Mouse (Mus musculus) splenic B cell, adult 2 months (primary cell): ENCODE results near the gene Zfp30.

Source experiments
- DNase-seq: peaks from one replicate; pipeline ENCODE4 v3.0.0-alpha.2; 2011; ENCODE audit warnings: low read depth, low spot score
- H3K27me3 ChIP-seq: 2 replicates; pipeline ENCODE4 v1.6.1; 2012; ENCODE audit warnings: mild to moderate bottlenecking, low read length, moderate library complexity, mixed read lengths; ENCODE audit not compliant: control insufficient read depth, poor library complexity, insufficient read depth, severe bottlenecking
- H3K36me3 ChIP-seq: 2 replicates; pipeline ENCODE4 v1.6.1; 2012; ENCODE audit warnings: mild to moderate bottlenecking, low read length, moderate library complexity, mixed read lengths; ENCODE audit not compliant: control insufficient read depth, poor library complexity, insufficient read depth, severe bottlenecking

Gene Zfp30

GRCm38 (mm10) chr7:29783871-29784551 is at the start of gene Zfp30:
Gene Zfp30, plus strand, starts transcription at chr7:29783998.
- H3K36me3 ChIP-seq = no peaks in the 10 kb centered on the region
- peak; percentile 75 for DNase-seq

GRCm38 (mm10) chr7:29742258-29742657 is 41.5 kb upstream of the Zfp30 start:
- no peak for DNase-seq

More at GRCm38 (mm10) chr7:29783871-29784551, at the start of gene Zfp30:
- no peaks in the 10 kb centered on the region for H3K27me3 ChIP-seq

DNA sequence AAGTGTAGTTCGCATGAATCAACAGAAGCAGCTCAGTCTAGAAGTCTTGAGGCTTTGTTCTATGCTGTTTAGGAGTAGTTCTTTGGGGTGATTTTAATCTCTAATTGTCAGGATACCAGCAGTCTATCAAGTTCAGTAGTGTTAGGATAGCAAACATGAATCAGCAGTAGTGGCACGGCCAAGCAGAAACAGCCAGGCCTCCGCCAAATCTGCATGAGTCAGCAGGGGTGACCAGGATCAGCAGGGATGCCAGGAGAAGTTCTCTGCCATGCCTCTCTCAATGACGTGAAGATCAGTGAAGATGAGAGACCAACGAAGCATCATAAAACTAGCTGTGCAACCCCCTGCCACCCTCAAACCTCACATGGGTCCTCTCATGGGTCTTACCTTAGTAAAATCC is 23.3 kb upstream of the Zfp30 start:
- peaks cover 2% of the 10 kb centered on the region; the same call in 1 of the 2 replicates for H3K36me3 ChIP-seq
- no peaks in the 10 kb centered on the region for H3K27me3 ChIP-seq
- DNase-seq = no peak

More at GRCm38 (mm10) chr7:29742258-29742657, 41.5 kb upstream of the Zfp30 start:
- no peaks in the 10 kb centered on the region for H3K36me3 ChIP-seq
- no peaks in the 10 kb centered on the region for H3K27me3 ChIP-seq

DNA sequence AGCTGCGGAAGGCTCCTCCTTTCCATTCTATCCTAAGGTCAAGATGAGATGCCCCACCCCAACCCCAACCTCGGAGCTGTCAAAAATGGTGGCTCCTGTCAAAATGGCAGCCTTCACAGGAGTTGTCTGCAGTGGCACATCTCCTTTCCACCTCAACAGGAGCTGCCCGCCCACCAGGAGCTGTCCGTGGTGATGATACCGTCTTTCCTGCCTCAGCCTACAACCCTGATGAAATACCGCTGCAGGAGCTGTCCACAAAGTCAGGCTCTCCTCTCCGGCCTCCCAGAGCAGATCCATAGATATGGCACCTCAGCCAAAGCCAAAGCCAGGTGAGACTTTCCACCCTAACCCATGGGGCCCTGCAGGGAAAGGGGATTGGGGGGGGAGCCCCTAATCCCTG is 19.1 kb upstream of the Zfp30 start:
- no peaks in the 10 kb centered on the region for H3K27me3 ChIP-seq
- peaks cover 2% of the 10 kb centered on the region; the same call in 1 of the 2 replicates for H3K36me3 ChIP-seq
- DNase-seq = no peak

DNA sequence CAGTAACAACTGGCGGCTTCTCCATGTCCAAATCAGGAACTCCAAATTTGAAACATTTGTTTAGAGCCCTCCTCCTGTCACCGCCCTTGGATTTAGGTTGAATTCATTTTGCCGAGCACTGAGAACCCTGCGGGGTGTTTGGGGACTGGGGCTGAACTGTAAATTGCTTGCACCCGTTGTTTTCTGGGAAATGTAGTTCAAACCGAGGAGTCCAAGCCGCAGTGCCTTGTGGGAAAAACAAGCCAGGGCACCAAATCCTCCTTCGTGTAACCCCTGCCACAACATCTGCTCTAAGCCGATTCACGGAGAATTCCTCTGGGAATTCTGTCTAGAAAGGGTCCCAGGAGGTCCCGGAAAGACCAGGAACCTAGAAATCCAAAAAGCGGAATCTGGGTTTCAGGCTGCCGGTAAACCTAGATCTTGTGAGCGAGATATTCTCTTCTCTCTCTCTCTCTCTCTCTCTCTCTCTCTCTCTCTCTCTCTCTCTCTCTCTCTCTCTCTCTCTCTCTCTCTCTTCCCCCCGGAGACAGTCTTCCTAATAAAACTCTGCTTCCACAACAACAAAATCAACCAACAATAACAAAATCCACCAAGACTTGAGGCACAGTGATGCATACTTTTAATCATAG is 16.6 kb upstream of the Zfp30 start:
- H3K36me3 ChIP-seq = peaks cover 13% of the 10 kb centered on the region; the same call in 1 of the 2 replicates
- peak; percentile 81 for DNase-seq
- no peaks in the 10 kb centered on the region for H3K27me3 ChIP-seq

DNA sequence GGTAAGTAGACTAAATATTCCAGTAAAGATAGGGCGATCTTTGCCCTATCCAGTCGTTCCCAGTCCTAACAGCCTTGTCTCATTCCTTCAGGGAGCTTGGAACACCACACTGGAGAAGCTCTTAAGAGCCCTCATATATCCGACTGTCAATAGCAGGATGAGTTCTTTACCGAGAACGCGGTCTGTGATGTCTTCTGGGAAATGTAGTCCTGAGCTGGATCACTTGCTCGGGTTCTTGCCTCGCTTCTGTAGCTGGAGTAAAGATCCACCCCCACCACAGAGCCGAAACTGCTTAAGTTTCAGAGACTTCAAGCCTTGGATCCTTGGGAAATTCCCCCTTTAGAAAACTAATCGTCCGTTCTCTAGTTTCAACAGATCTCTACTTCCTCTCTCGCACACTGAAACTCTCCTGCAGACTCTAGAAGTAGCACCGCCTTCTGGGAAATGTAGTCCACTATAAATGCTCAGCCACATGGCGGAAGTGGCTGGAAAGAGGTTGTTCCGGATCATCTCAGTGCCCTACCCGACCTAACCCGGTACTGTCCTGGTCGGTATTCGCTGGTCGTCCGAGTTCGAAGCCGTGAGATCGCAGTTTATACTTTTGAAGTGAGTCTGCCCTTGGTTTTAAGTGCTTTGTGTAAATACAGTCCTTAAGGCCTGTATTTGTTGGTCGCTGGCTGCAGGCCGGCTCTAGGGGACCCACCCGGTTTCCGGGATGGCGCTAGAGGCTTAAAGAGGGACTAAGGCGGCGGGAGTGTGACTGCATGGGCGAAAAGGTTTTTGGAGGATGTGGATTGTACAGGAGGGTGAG is 15.5 kb upstream of the Zfp30 start, which contains the start of gene Zfp84:
Gene Zfp84, plus strand, starts transcription at position 463 of the 811 bp plus-strand sequence.
- DNase-seq = peak; percentile 95

DNA sequence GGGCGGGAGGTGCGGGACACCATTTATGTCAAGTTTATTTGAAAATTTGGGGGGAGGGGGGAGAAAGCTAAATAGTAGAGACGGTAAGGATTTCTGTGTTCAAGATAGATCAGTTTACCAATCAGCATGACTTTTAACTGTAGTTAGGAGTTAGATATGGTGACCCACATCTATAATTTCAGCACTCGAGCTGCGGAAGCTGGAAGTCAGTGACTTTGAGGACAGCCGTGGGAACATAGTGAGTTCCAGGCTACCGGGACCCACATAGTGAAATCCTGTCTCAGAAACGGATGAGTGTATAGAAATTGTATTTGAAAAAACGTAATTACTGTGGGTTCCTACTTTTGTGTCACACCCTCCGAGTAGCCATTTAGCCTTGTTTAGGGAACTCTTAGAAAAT is 14.8 kb upstream of the Zfp30 start:
- H3K27me3 ChIP-seq = no peaks in the 10 kb centered on the region
- peaks cover 14% of the 10 kb centered on the region; the same call in 1 of the 2 replicates for H3K36me3 ChIP-seq
- DNase-seq = no peak

More for the DNA sequence above, 15.5 kb upstream of the Zfp30 start, which contains the start of gene Zfp84:
- peaks cover 14% of the 10 kb centered on the region; the same call in 1 of the 2 replicates for H3K36me3 ChIP-seq
- H3K27me3 ChIP-seq = no peaks in the 10 kb centered on the region

DNA sequence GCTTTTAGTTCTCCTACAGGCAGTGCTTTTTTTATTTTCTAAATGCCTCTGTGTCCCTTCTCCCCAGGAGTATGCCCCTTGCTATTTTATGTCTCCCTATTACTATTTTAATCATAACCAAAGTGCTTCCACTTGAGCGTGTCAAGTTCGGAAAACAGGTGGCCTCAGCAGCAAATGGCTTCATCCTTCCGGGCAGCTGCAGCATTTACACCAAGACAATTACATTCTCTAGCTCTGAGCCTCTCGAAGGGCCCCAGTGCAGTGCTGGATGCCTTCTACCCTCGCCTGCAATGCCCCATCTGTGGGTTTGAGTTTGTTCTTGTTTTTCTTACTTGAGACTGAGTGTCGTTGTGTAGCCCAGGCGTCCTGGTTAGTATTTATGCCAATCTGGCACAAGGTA is 10.3 kb upstream of the Zfp30 start:
- no peak for DNase-seq
- peaks cover 30% of the 10 kb centered on the region for H3K36me3 ChIP-seq
- H3K27me3 ChIP-seq = no peaks in the 10 kb centered on the region

DNA sequence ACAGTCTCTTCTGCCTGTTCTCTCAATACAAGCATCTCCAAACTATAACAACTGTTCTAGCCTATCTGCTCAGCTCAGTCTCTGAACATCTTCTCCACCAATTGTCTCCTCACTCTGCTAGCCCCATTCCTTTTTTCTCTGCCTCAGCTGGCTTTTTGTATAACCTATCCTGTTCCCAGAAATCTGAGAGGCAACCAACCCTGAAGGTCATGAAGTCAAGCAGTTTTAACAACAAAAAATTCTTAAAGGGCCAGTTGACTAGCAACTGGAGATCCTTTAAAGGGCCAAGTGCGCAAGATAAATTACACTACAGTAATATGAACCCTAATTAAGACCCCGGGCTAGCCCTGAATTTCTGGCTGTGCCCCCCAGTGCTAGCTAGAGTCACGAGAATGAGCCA is 9.4 kb upstream of the Zfp30 start:
- Histone ChIP-seq H3K36me3 (peaks cover 30% of the 10 kb centered on the region), H3K27me3 (no peaks in the 10 kb centered on the region)
- no peak for DNase-seq

GRCm38 (mm10) chr7:29776568-29776967 is 7.2 kb upstream of the Zfp30 start:
- H3K27me3 ChIP-seq = no peaks in the 10 kb centered on the region
- peaks cover 24% of the 10 kb centered on the region for H3K36me3 ChIP-seq
- no peak for DNase-seq

- no peaks in the 10 kb centered on the region for H3K27me3 ChIP-seq
- H3K36me3 ChIP-seq = peaks cover 19% of the 10 kb centered on the region
Measured at GRCm38 (mm10) chr7:29777372-29777771, 6.4 kb upstream of the Zfp30 start.

DNA sequence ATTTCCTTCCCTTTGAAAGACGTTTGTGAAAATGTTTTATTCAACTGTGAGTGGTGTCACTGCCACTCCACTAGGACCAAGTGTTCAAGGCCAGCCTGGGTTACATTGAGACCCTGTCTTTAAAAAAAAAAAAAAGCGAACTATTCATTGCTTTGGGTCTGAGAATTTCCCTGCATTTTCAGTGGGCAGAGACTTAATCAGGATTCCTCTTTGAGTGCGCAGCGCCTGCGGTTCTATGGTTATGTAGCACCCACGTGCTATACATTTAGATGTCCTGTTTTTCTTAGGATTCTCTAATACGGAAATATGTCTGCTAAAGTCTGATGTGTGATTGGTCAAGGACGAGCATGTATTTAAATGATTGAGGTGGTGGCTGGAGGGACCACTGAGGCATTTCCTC is 1.2 kb downstream of the Zfp30 start:
- H3K27me3 ChIP-seq = no peaks in the 10 kb centered on the region
- no peaks in the 10 kb centered on the region for H3K36me3 ChIP-seq
- DNase-seq = no peak

More at GRCm38 (mm10) chr7:29777372-29777771, 6.4 kb upstream of the Zfp30 start:
- no peak for DNase-seq

DNA sequence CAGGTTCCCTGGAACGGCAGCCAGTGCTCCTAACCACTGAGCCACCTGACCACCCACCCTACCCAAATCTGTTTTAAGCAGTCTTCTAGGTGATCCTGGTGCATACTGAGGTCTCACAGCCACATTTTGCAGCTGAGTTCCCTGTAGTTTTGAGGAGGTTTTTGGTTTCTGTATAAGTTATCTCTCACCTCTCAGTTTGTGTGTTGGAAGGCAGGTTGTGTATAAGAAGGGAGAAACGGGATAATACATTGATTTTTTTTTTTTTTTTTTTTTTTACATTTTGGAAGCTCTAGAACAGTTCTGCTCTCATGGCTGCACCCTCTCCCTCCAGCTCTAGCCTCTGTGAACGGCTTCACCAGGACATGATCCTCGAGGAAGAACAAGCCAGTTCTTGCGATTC is 2.1 kb downstream of the Zfp30 start:
- H3K27me3 ChIP-seq = no peaks in the 10 kb centered on the region
- DNase-seq = no peak
- H3K36me3 ChIP-seq = no peaks in the 10 kb centered on the region

- DNase-seq = no peak
- H3K36me3 ChIP-seq = no peaks in the 10 kb centered on the region
Measured at GRCm38 (mm10) chr7:29792906-29793305, 9.1 kb downstream of the Zfp30 start.

GRCm38 (mm10) chr7:29807046-29807445 is 23.2 kb downstream of the Zfp30 start:
- H3K36me3 ChIP-seq = no peaks in the 10 kb centered on the region
- DNase-seq = no peak
- no peaks in the 10 kb centered on the region for H3K27me3 ChIP-seq

More at GRCm38 (mm10) chr7:29792906-29793305, 9.1 kb downstream of the Zfp30 start:
- no peaks in the 10 kb centered on the region for H3K27me3 ChIP-seq
